Mouse (Mus musculus) midbrain, embryonic 16.5 days (tissue): ENCODE results near the gene Lrmda. TPM values are rescaled to one million over a fixed set of nuclear protein-coding genes. Genes with fewer than 3 reads are reported as not detected.

Source experiments
- ATAC-seq: fragments of 200-750 bp; cut with Nextera tagmentation; 2 replicates; pipeline ENCODE4 v1.8.0; 2017; ENCODE audit warnings: moderate TSS enrichment
- H3K27ac ChIP-seq: fragments of 300-500 bp; sonication (generic); 2 replicates; pipeline ENCODE4 v1.5.1; 2014; ENCODE audit warnings: mild to moderate bottlenecking, low read length, mixed read lengths
- H3K27me3 ChIP-seq: fragments of 300-500 bp; sonication (generic); 2 replicates; pipeline ENCODE4 v1.6.1; 2014; ENCODE audit warnings: low read depth, low read length, mixed read lengths; ENCODE audit not compliant: control insufficient read depth, insufficient read depth
- H3K36me3 ChIP-seq: fragments of 300-500 bp; sonication (generic); 2 replicates; pipeline ENCODE4 v1.6.1; 2014; ENCODE audit warnings: mild to moderate bottlenecking, low read length, moderate library complexity, mixed read lengths; ENCODE audit not compliant: control insufficient read depth, insufficient read depth
- H3K4me1 ChIP-seq: fragments of 300-500 bp; sonication (generic); 2 replicates; pipeline ENCODE4 v1.6.1; 2014; ENCODE audit warnings: mild to moderate bottlenecking, low read length, mixed read lengths; ENCODE audit not compliant: control insufficient read depth, insufficient read depth
- H3K4me2 ChIP-seq: fragments of 300-500 bp; sonication (generic); 2 replicates; pipeline ENCODE4 v1.6.1; 2014; ENCODE audit warnings: mild to moderate bottlenecking, low read length, mixed read lengths
- H3K4me3 ChIP-seq: fragments of 300-500 bp; sonication (generic); 2 replicates; pipeline ENCODE4 v1.5.1; 2014; ENCODE audit warnings: low read depth, mild to moderate bottlenecking, low read length, moderate library complexity, mixed read lengths
- H3K9ac ChIP-seq: fragments of 300-500 bp; sonication (generic); 2 replicates; pipeline ENCODE4 v1.6.1; 2014; ENCODE audit warnings: low read depth, low read length, mixed read lengths
- H3K9me3 ChIP-seq: fragments of 300-500 bp; sonication (generic); replicated peaks from 2 replicates; pipeline ENCODE4 v1.6.1; 2014; ENCODE audit warnings: mild to moderate bottlenecking, low read length, mixed read lengths; ENCODE audit not compliant: control insufficient read depth, poor library complexity, severe bottlenecking
- WGBS: fragments of 180-500 bp; shearing (Covaris S2); extraction: QIAGEN DNeasy Blood & Tissue Kit; methylation state at CpG from one replicate; pipeline ENCODE4 v1.1.7; 2014; 5-methylcytosine and 5-hydroxymethylcytosine counted together
- polyA plus RNA-seq: library from polyadenylated mRNA; unstranded; fragments of >200 nt; fragmentation: Nextera tagmentation; extraction: Ambion mirVana; gene quantifications from 2 replicates; pipeline ENCODE4 v1.2.1, GENCODE M21; 2015

Gene Lrmda
- polyA plus RNA-seq, 1 experiment from 2014 or later = not detected

GRCm38 (mm10) chr14:22495286-22495685 lies 475.8 kb downstream of the Lrmda start:
- no peak overlapping the region for H3K27ac ChIP-seq
- H3K4me1 ChIP-seq = peaks cover 6% of the 10 kb centered on the region
- H3K9me3 ChIP-seq = no peaks in the 10 kb centered on the region
- no peak overlapping the region for H3K4me2 ChIP-seq
- WGBS = 39% methylated on average over 8 of the region's 8 CpGs
- H3K36me3 ChIP-seq = no peaks in the 10 kb centered on the region
- no peak overlapping the region for H3K9ac ChIP-seq
- no peaks in the 10 kb centered on the region for H3K27me3 ChIP-seq
- ATAC-seq = peak; percentile 39; the same call in 1 of the 2 replicates
- no peak overlapping the region for H3K4me3 ChIP-seq

- peaks cover 6% of the 10 kb centered on the region for H3K4me1 ChIP-seq
- H3K9ac ChIP-seq = no peak overlapping the region
- H3K36me3 ChIP-seq = no peaks in the 10 kb centered on the region
- no peak overlapping the region for H3K4me2 ChIP-seq
- ATAC-seq = no peak
- H3K27me3 ChIP-seq = no peaks in the 10 kb centered on the region
- WGBS = 86% methylated on average over 4 of the region's 4 CpGs
- no peak overlapping the region for H3K27ac ChIP-seq
- H3K4me3 ChIP-seq = no peak overlapping the region
- no peaks in the 10 kb centered on the region for H3K9me3 ChIP-seq
These were observed 478.2 kb downstream of the Lrmda start for GRCm38 (mm10) chr14:22497636-22498131.

GRCm38 (mm10) chr14:22509747-22510530 lies 490.4 kb downstream of the Lrmda start:
- Histone ChIP-seq H3K4me3 (no peak overlapping the region), H3K4me2 (no peak overlapping the region), H3K36me3 (no peaks in the 10 kb centered on the region), H3K9ac (no peak overlapping the region), H3K27me3 (no peaks in the 10 kb centered on the region), H3K9me3 (no peaks in the 10 kb centered on the region), H3K27ac (no peak overlapping the region), H3K4me1 (no peaks in the 10 kb centered on the region)
- WGBS = 71% methylated on average over 6 of the region's 6 CpGs
- no peak for ATAC-seq

- Histone ChIP-seq H3K27me3 (no peaks in the 10 kb centered on the region), H3K9ac (no peak overlapping the region), H3K36me3 (no peaks in the 10 kb centered on the region), H3K9me3 (no peaks in the 10 kb centered on the region), H3K4me2 (no peak overlapping the region), H3K4me1 (no peaks in the 10 kb centered on the region), H3K4me3 (no peak overlapping the region), H3K27ac (no peak overlapping the region)
- no peak for ATAC-seq
These were observed 490.9 kb downstream of the Lrmda start for GRCm38 (mm10) chr14:22510531-22510785.

- Histone ChIP-seq H3K4me1 (no peaks in the 10 kb centered on the region), H3K27ac (no peak overlapping the region), H3K4me3 (no peak overlapping the region), H3K9ac (no peak overlapping the region), H3K36me3 (no peaks in the 10 kb centered on the region), H3K27me3 (no peaks in the 10 kb centered on the region), H3K4me2 (no peak overlapping the region), H3K9me3 (no peaks in the 10 kb centered on the region; the same call in 1 of the 2 replicates)
- ATAC-seq = no peak
- 77% methylated on average over 5 of the region's 5 CpGs for WGBS
These were observed 495.0 kb downstream of the Lrmda start for GRCm38 (mm10) chr14:22514362-22515084.

GRCm38 (mm10) chr14:22530706-22531105 lies 511.2 kb downstream of the Lrmda start:
- H3K4me3 ChIP-seq = no peak overlapping the region
- no peaks in the 10 kb centered on the region for H3K4me1 ChIP-seq
- WGBS = 84% methylated on average over 3 of the region's 3 CpGs
- H3K27me3 ChIP-seq = no peaks in the 10 kb centered on the region
- H3K36me3 ChIP-seq = no peaks in the 10 kb centered on the region
- H3K9ac ChIP-seq = no peak overlapping the region
- H3K9me3 ChIP-seq = no peaks in the 10 kb centered on the region
- no peak overlapping the region for H3K27ac ChIP-seq
- ATAC-seq = no peak
- no peak overlapping the region for H3K4me2 ChIP-seq

GRCm38 (mm10) chr14:22533501-22533900 lies 514.0 kb downstream of the Lrmda start:
- H3K4me1 ChIP-seq = no peaks in the 10 kb centered on the region
- no peak overlapping the region for H3K4me2 ChIP-seq
- no peak overlapping the region for H3K9ac ChIP-seq
- H3K4me3 ChIP-seq = no peak overlapping the region
- no peaks in the 10 kb centered on the region for H3K36me3 ChIP-seq
- no peaks in the 10 kb centered on the region for H3K27me3 ChIP-seq
- H3K9me3 ChIP-seq = no peaks in the 10 kb centered on the region
- ATAC-seq = no peak
- 79% methylated on average over 3 of the region's 3 CpGs for WGBS
- H3K27ac ChIP-seq = no peak overlapping the region

- Histone ChIP-seq H3K27ac (no peak overlapping the region), H3K36me3 (no peaks in the 10 kb centered on the region), H3K27me3 (no peaks in the 10 kb centered on the region), H3K4me1 (peaks cover 12% of the 10 kb centered on the region), H3K9ac (no peak overlapping the region), H3K4me3 (no peak overlapping the region), H3K4me2 (no peak overlapping the region), H3K9me3 (no peaks in the 10 kb centered on the region)
- ATAC-seq = 0 out of 2 replicates have a peak, but pooled peaks have one; percentile 14
- WGBS = 36% methylated on average over 8 of the region's 8 CpGs
These were observed 526.6 kb downstream of the Lrmda start for GRCm38 (mm10) chr14:22545887-22546675.

GRCm38 (mm10) chr14:22546676-22546984 lies 527.1 kb downstream of the Lrmda start:
- 27% methylated on average over 4 of the region's 4 CpGs for WGBS

More at GRCm38 (mm10) chr14:22546676-22546984, 527.1 kb downstream of the Lrmda start:
- Histone ChIP-seq H3K4me3 (no peak overlapping the region), H3K27ac (no peak overlapping the region), H3K4me2 (no peak overlapping the region), H3K9me3 (no peaks in the 10 kb centered on the region), H3K27me3 (no peaks in the 10 kb centered on the region), H3K4me1 (peaks cover 12% of the 10 kb centered on the region), H3K36me3 (no peaks in the 10 kb centered on the region), H3K9ac (no peak overlapping the region)
- ATAC-seq = peak; percentile 71; the same call in 1 of the 2 replicates
